Mouse (Mus musculus) stomach, embryonic 15.5 days (tissue): ENCODE measurements around the gene Galr2. TPM values are rescaled to one million over a fixed set of nuclear protein-coding genes. Genes with fewer than 3 reads are reported as not detected.

ENCODE experiments used
- ATAC-seq: fragments of 200-750 bp; cut with Nextera tagmentation; 2 replicates; pipeline ENCODE4 v1.8.0; 2017; ENCODE audit warnings: low read depth, moderate number of reproducible peaks, moderate TSS enrichment; ENCODE audit not compliant: insufficient read depth, low FRiP score
- H3K27ac ChIP-seq: fragments of 300-500 bp; sonication (generic); 2 replicates; pipeline ENCODE4 v1.5.1; 2015; ENCODE audit warnings: mild to moderate bottlenecking, inconsistent platforms
- H3K27me3 ChIP-seq: fragments of 300-500 bp; sonication (generic); replicated peaks from 2 replicates; pipeline ENCODE4 v1.6.1; 2015; ENCODE audit warnings: inconsistent platforms
- H3K36me3 ChIP-seq: fragments of 300-500 bp; sonication (generic); 2 replicates; pipeline ENCODE4 v1.6.1; 2015; ENCODE audit warnings: inconsistent platforms
- H3K4me1 ChIP-seq: fragments of 300-500 bp; sonication (generic); 2 replicates; pipeline ENCODE4 v1.6.1; 2015; ENCODE audit warnings: inconsistent platforms
- H3K4me2 ChIP-seq: fragments of 300-500 bp; sonication (generic); 2 replicates; pipeline ENCODE4 v1.6.1; 2015; ENCODE audit warnings: mild to moderate bottlenecking, inconsistent platforms
- H3K4me3 ChIP-seq: fragments of 300-500 bp; sonication (generic); replicated peaks from 2 replicates; pipeline ENCODE4 v1.5.1; 2015; ENCODE audit warnings: inconsistent platforms
- H3K9ac ChIP-seq: fragments of 300-500 bp; sonication (generic); 2 replicates; pipeline ENCODE4 v1.6.1; 2015; ENCODE audit warnings: inconsistent platforms
- H3K9me3 ChIP-seq: fragments of 300-500 bp; sonication (generic); 2 replicates; pipeline ENCODE4 v1.6.1; 2016; ENCODE audit warnings: inconsistent platforms
- WGBS: fragments of 180-500 bp; shearing (Covaris S2); methylation state at CpG from one replicate; pipeline ENCODE4 v1.1.7; 2015; 5-methylcytosine and 5-hydroxymethylcytosine counted together
- polyA plus RNA-seq: library from polyadenylated mRNA; unstranded; fragments of >200 nt; fragmentation: Nextera tagmentation; extraction: Ambion mirVana; gene quantifications from 2 replicates; pipeline ENCODE4 v1.2.1, GENCODE M21; 2015

Galr2 gene
- polyA plus RNA-seq, 1 experiment from 2014 or later: 0.35 TPM

- H3K4me2 ChIP-seq: no peak overlapping the region
- no peak overlapping the region for H3K4me3 ChIP-seq
- H3K36me3 ChIP-seq: no peaks in the 10 kb centered on the region
- H3K4me1 ChIP-seq: peaks cover 12% of the 10 kb centered on the region
- no peak for ATAC-seq
- no peak overlapping the region for H3K9ac ChIP-seq
- WGBS: 32% methylated on average over 8 of the region's 8 CpGs
- H3K27ac ChIP-seq: peak overlapping the region; percentile 1; the same call in 1 of the 2 replicates
- no peaks in the 10 kb centered on the region for H3K27me3 ChIP-seq
- H3K9me3 ChIP-seq: no peaks in the 10 kb centered on the region
Observed at GRCm38 (mm10) chr11:116311169-116311568, 30.4 kb downstream of the Galr2 start.

DNA sequence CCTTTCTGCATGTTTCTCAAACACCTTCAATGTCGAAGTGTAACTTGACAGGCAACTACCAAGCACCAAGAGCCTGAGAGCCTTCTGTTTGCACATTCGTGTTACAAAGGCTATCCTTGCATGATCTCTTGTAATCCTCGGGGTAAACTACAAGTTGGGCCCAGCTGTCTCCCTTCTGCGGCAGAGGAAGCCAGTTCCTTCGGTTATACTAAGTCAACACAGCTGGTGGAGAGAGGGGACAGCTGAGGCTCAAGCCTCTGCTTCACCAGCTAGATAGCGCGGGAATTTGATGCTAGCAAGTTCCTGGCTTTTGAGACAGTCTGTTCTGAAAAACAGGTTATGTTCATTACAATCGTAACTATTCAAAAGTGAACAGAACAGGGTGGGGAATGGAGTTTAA lies 31.6 kb downstream of the Galr2 start:
- H3K27ac ChIP-seq: no peak overlapping the region; the same call in 1 of the 2 replicates
- no peaks in the 10 kb centered on the region for H3K36me3 ChIP-seq
- WGBS: 18% methylated on average over 8 of the region's 8 CpGs

GRCm38 (mm10) chr11:116318719-116319659 lies 38.2 kb downstream of the Galr2 start:
- Histone ChIP-seq H3K36me3 (no peaks in the 10 kb centered on the region), H3K9ac (peak overlapping the region; percentile 57), H3K27ac (no peak overlapping the region), H3K9me3 (no peaks in the 10 kb centered on the region), H3K4me2 (peak overlapping the region; percentile 99), H3K27me3 (no peaks in the 10 kb centered on the region), H3K4me3 (peak overlapping the region; percentile 46), H3K4me1 (peaks cover 10% of the 10 kb centered on the region)
- 1% methylated on average over 41 of the region's 41 CpGs for WGBS
- peak; percentile 56 for ATAC-seq

More for the DNA sequence above, 31.6 kb downstream of the Galr2 start:
- Histone ChIP-seq H3K27me3 (no peaks in the 10 kb centered on the region), H3K4me2 (no peak overlapping the region), H3K9me3 (no peaks in the 10 kb centered on the region), H3K4me1 (peaks cover 11% of the 10 kb centered on the region), H3K9ac (no peak overlapping the region), H3K4me3 (no peak overlapping the region)
- ATAC-seq: 0 out of 2 replicates have a peak, but pooled peaks have one; percentile 41

DNA sequence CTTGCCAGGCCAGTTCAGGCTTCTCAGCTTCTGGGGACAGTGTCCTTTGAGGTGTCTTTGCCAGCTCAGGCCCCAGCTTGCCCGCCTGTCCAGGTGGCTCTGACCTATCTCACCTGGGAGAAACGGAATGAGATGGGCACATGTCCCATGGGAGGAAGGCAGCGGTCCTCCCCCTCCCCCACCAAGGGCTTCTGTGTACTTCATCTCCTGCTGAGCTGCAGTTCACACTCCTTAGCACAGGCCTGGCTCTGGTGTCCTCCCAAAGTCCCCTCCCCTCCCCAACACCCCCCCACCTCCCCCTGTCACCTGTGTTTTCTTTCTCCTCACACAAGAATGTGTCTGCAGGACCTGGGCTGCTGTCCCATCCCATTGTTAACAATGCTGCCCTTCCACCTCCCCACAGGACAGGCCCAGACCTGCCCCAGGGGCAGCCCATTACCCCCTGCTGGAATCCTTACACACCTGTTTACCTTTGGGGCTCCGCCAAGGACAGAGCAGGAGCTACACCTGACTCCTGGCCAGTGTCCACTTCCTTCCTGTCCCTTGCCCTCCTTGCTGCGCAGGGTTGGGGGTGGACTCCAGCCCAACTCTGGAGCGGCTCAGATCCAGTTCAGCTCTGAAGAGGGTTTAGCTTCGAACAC lies 46.3 kb downstream of the Galr2 start:
- Histone ChIP-seq H3K36me3 (no peaks in the 10 kb centered on the region), H3K4me3 (no peak overlapping the region), H3K27ac (no peak overlapping the region), H3K9ac (no peak overlapping the region), H3K9me3 (no peaks in the 10 kb centered on the region), H3K27me3 (no peaks in the 10 kb centered on the region), H3K4me1 (peaks cover 29% of the 10 kb centered on the region), H3K4me2 (no peak overlapping the region)
- 72% methylated on average over 7 of the region's 7 CpGs for WGBS
- ATAC-seq: no peak; the same call in 1 of the 2 replicates

DNA sequence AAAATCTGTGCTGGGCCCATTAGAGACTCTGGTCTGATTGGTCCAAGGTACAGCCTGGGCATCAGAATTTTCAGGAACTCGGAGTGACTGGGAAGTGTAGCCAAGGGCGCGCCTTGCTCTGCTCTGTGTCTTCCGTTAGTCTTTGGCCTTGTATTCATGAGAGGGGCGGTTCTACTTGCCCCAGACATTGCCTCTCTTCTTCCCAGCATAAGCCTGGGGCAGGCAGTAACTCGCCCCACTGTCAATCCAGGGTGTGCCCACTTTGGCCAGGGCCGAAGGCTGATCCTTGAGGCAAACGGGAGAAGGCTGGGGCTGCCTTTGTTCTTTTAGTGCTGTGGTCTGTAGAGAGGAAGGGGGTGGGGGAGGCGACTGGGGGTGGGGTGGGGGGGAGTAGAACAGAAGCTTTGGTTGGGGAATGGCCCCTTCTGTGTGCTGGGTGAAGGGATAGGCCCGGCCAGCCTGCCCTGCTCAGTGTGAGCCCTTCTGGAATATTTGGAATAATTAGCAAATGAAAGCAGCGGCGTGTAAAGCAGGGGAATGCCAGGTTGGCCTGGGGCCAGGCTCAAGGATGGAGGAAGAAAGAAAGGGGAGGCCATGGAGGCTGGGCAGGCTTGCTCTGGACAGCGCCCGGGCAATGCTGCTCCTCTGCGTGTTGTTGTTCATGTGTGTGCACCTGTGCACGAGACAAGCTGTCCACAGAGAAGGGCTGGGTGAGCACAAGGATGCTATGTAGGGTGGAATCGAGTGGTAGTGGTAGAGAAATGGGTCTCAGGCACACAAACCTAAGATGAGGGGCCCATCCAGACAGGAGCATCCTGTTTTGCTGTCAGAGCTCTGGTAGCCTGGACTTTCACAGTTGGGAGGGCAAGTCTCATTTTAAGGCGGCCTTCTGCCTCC lies 48.8 kb downstream of the Galr2 start:
- peaks cover 16% of the 10 kb centered on the region for H3K27me3 ChIP-seq
- H3K9me3 ChIP-seq: no peaks in the 10 kb centered on the region
- peaks cover 41% of the 10 kb centered on the region for H3K4me1 ChIP-seq
- H3K4me3 ChIP-seq: no peak overlapping the region
- peak overlapping the region; percentile 0; the same call in 1 of the 2 replicates for H3K27ac ChIP-seq
- WGBS: 55% methylated on average over 18 of the region's 18 CpGs
- 0 out of 2 replicates have a peak, but pooled peaks have one; percentile 13 for ATAC-seq
- H3K36me3 ChIP-seq: no peaks in the 10 kb centered on the region
- no peak overlapping the region for H3K4me2 ChIP-seq
- H3K9ac ChIP-seq: no peak overlapping the region

GRCm38 (mm10) chr11:116330211-116330518 lies 49.4 kb downstream of the Galr2 start:
- H3K27ac ChIP-seq: peak overlapping the region; percentile 0; the same call in 1 of the 2 replicates
- 66% methylated on average over 7 of the region's 7 CpGs for WGBS

GRCm38 (mm10) chr11:116332232-116332982 lies 51.7 kb downstream of the Galr2 start:
- Histone ChIP-seq H3K9ac (no peak overlapping the region), H3K4me2 (no peak overlapping the region)
- WGBS: 39% methylated on average over 19 of the region's 19 CpGs

More at GRCm38 (mm10) chr11:116330211-116330518, 49.4 kb downstream of the Galr2 start:
- no peak overlapping the region for H3K9ac ChIP-seq
- no peak for ATAC-seq
- peaks cover 22% of the 10 kb centered on the region for H3K27me3 ChIP-seq
- H3K4me1 ChIP-seq: peaks cover 47% of the 10 kb centered on the region
- H3K36me3 ChIP-seq: no peaks in the 10 kb centered on the region
- no peak overlapping the region for H3K4me3 ChIP-seq
- H3K9me3 ChIP-seq: no peaks in the 10 kb centered on the region
- H3K4me2 ChIP-seq: no peak overlapping the region

GRCm38 (mm10) chr11:116332983-116333270 lies 52.2 kb downstream of the Galr2 start:
- WGBS: 69% methylated on average over 3 of the region's 3 CpGs
- H3K27ac ChIP-seq: peak overlapping the region; percentile 33; the same call in 1 of the 2 replicates
- H3K9me3 ChIP-seq: no peaks in the 10 kb centered on the region
- no peak overlapping the region for H3K4me2 ChIP-seq
- peaks cover 22% of the 10 kb centered on the region for H3K27me3 ChIP-seq
- no peak overlapping the region for H3K9ac ChIP-seq
- H3K4me1 ChIP-seq: peaks cover 38% of the 10 kb centered on the region
- H3K4me3 ChIP-seq: no peak overlapping the region
- ATAC-seq: no peak
- H3K36me3 ChIP-seq: no peaks in the 10 kb centered on the region

More at GRCm38 (mm10) chr11:116332232-116332982, 51.7 kb downstream of the Galr2 start:
- ATAC-seq: peak; percentile 9; the same call in 1 of the 2 replicates
- H3K4me1 ChIP-seq: peaks cover 38% of the 10 kb centered on the region
- no peaks in the 10 kb centered on the region for H3K36me3 ChIP-seq
- no peak overlapping the region for H3K27ac ChIP-seq
- no peak overlapping the region for H3K4me3 ChIP-seq
- peaks cover 22% of the 10 kb centered on the region for H3K27me3 ChIP-seq
- H3K9me3 ChIP-seq: no peaks in the 10 kb centered on the region

Other genes with a start within 250 kb of the Galr2 start
- 6.5 and 8.0 TPM in 2 replicates for gene Unc13d, start 203.0 kb upstream of the Galr2 start, polyA plus RNA-seq
- gene Wbp2, start 193.9 kb upstream of the Galr2 start, polyA plus RNA-seq: 70.4 and 77.6 TPM in 2 replicates
- 27.6 and 30.9 TPM in 2 replicates for gene Trim47, start 153.7 kb upstream of the Galr2 start, polyA plus RNA-seq
- 5.7 and 6.5 TPM in 2 replicates for gene Trim65, start 149.8 kb upstream of the Galr2 start, polyA plus RNA-seq
- gene Mrpl38, start 142.1 kb upstream of the Galr2 start, polyA plus RNA-seq: 94.8 and 102 TPM in 2 replicates
- 26.8 and 31.8 TPM in 2 replicates for gene Fbf1, start 112.8 kb upstream of the Galr2 start, polyA plus RNA-seq
- gene Ten1, start 82.1 kb upstream of the Galr2 start, polyA plus RNA-seq: 74.8 and 78.3 TPM in 2 replicates
- gene Acox1, start 81.9 kb upstream of the Galr2 start, polyA plus RNA-seq: 33.6 and 38.1 TPM in 2 replicates
- gene Evpl, start 42.9 kb upstream of the Galr2 start, polyA plus RNA-seq: 9.8 and 17.0 TPM in 2 replicates
- gene Srp68, start 6.7 kb upstream of the Galr2 start, polyA plus RNA-seq: 89.5 and 101 TPM in 2 replicates
- gene Exoc7, start 26.3 kb downstream of the Galr2 start, polyA plus RNA-seq: 52.3 and 52.9 TPM in 2 replicates
- 0.97 and 1.1 TPM in 2 replicates for gene Foxj1, start 54.5 kb downstream of the Galr2 start, polyA plus RNA-seq
- gene Rnf157, start 132.1 kb downstream of the Galr2 start, polyA plus RNA-seq: 13.5 and 14.5 TPM in 2 replicates
- gene Ubald2, start 153.2 kb downstream of the Galr2 start, polyA plus RNA-seq: 37.7 and 37.9 TPM in 2 replicates
- gene Qrich2, start 185.3 kb downstream of the Galr2 start, polyA plus RNA-seq: 0.46 and 0.50 TPM in 2 replicates
- 196 and 218 TPM in 2 replicates for gene Prpsap1, start 213.3 kb downstream of the Galr2 start, polyA plus RNA-seq
- 15.3 and 20.7 TPM in 2 replicates for gene Sphk1, start 250.0 kb downstream of the Galr2 start, polyA plus RNA-seq